ENCODE assay signal across 8 mouse cellular contexts in the genomic region with DNA sequence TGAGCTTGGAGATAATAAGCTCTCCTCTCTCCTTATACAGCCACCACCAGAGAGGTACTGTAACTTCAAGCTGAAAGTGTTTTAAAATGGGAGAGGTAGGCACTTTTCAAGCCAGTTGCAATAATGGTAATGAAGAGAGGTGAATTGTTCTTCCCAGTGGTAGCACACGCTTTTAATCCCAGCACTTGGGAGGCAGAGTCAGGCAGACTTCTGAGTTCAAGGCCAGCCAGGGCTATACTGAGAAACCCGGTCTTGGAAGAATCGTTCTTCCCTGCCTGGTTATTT. TPM values are rescaled to one million over a fixed set of nuclear protein-coding genes. Genes with fewer than 3 reads are reported as not detected.
DNase-seq lines count a peak whose midpoint lies in the region; ATAC-seq and TF ChIP-seq lines count a peak whose summit lies in the region.

No protein-coding gene starts in this region.

- TF ChIP-seq RAD21 in CH12.LX (IDR thresholded peaks at IDR 0.05; ENCODE audit: low read depth, low read length): no peak

- peaks cover 11% of the 10 kb centered on the region for H3K79me2 ChIP-seq in CH12.LX (replicated peaks; ENCODE audit: control insufficient read depth, extremely low read depth, insufficient read depth, poor library complexity, severe bottlenecking)

- peak overlapping the region in 2 of 3 experiments; percentile 46 to 94 for H3K4me3 ChIP-seq in CH12.LX (replicated peaks in 1 of 3; ENCODE audit: low read depth in 2 of 3, low read length in 2 of 3, poor library complexity in 1 of 3)
- H3K4me3 ChIP-seq in forebrain, embryonic 13.5 days: peak overlapping the region; percentile 98
- H3K4me3 ChIP-seq in liver, embryonic 14.5 days (ENCODE audit: insufficient read depth in 1 of 2, low read depth in 2 of 2, low read length in 2 of 2): peak overlapping the region in 1 of 2 experiments; percentile 95; a peak in 2 of 4 replicates

- H3K27ac ChIP-seq in CH12.LX (ENCODE audit: insufficient read depth, low read depth): no peak overlapping the region
- H3K27ac ChIP-seq in forebrain, embryonic 13.5 days: peak overlapping the region; percentile 98; the same call in 1 of the 2 replicates
- no peak overlapping the region; the same call in 1 of the 2 replicates for H3K27ac ChIP-seq in liver, embryonic 14.5 days

- TF ChIP-seq CTCF in CH12.LX (conservative IDR thresholded peaks at IDR 0.05 in 1 of 2, IDR thresholded peaks at IDR 0.05 in 1 of 2; ENCODE audit: low read depth in 2 of 2, low read length in 2 of 2): no peak
- no peak for TF ChIP-seq CTCF in liver, embryonic 14.5 days (IDR thresholded peaks at IDR 0.05; ENCODE audit: low read depth)

- H3K36me3 ChIP-seq in CH12.LX (replicated peaks in 1 of 2; ENCODE audit: control insufficient read depth in 1 of 2, insufficient read depth in 1 of 2, low read length in 1 of 2): peaks cover 0 to 11% of the 10 kb centered on the region in 2 experiments
- H3K36me3 ChIP-seq in forebrain, embryonic 13.5 days (ENCODE audit: poor library complexity, severe bottlenecking): peaks cover 11% of the 10 kb centered on the region
- no peaks in the 10 kb centered on the region for H3K36me3 ChIP-seq in liver, embryonic 14.5 days (replicated peaks; ENCODE audit: control insufficient read depth, insufficient read depth, low read depth)

- dilution Hi-C loops in CH12.LX (cut with MboI; ENCODE audit: extremely low pct_ligation_motif_present, extremely low pct_unique_long_range_greater_than_20kb, low sequenced_read_pairs): no loop called here

- ATAC-seq in frontal cortex, adult (ENCODE audit: low TSS enrichment): peak; percentile 8; the same call in 1 of the 2 replicates
- ATAC-seq in forebrain, embryonic 13.5 days: 0 out of 2 replicates have a peak, but pooled peaks have one; percentile 0
- no peak for ATAC-seq in liver, embryonic 14.5 days (ENCODE audit: insufficient read depth)
- ATAC-seq in megakaryocyte progenitor cell, adult 5-6 weeks (replicated peaks; ENCODE audit: poor library complexity): no peak

- in situ Hi-C loops in CH12.LX (cut with MboI; ENCODE audit: low pct_ligation_motif_present, low pct_unique_long_range_greater_than_20kb, low sequenced_read_pairs): no loop called here

- H3K27me3 ChIP-seq in CH12.LX (replicated peaks): no peaks in the 10 kb centered on the region
- no peaks in the 10 kb centered on the region for H3K27me3 ChIP-seq in forebrain, embryonic 13.5 days
- no peaks in the 10 kb centered on the region for H3K27me3 ChIP-seq in liver, embryonic 14.5 days (ENCODE audit: control insufficient read depth, insufficient read depth, low read length)

- no peak for TF ChIP-seq EP300 in CH12.LX (IDR thresholded peaks at IDR 0.05; ENCODE audit: low read length)
- no peak for TF ChIP-seq EP300 in liver, embryonic 14.5 days (IDR thresholded peaks at IDR 0.05; ENCODE audit: low read depth)

- H3K4me2 ChIP-seq in CH12.LX (ENCODE audit: insufficient read depth, low read depth, poor library complexity, severe bottlenecking): peak overlapping the region; percentile 56
- peak overlapping the region; percentile 86 for H3K4me2 ChIP-seq in forebrain, embryonic 13.5 days
- H3K4me2 ChIP-seq in liver, embryonic 14.5 days (ENCODE audit: low read depth): peak overlapping the region; percentile 91

- no peak for TF ChIP-seq POLR2A in CH12.LX (IDR thresholded peaks at IDR 0.05; ENCODE audit: low read depth, low read length)

- WGBS in forebrain, embryonic 13.5 days: 78% methylated on average over 3 of the region's 3 CpGs
- 67% methylated on average over 3 of the region's 3 CpGs for WGBS in liver, embryonic 14.5 days (ENCODE audit: insufficient replicate concordance)

- H3K9ac ChIP-seq in CH12.LX (ENCODE audit: insufficient read depth, low read depth): peak overlapping the region; percentile 98
- peak overlapping the region; percentile 100 for H3K9ac ChIP-seq in forebrain, embryonic 13.5 days
- peak overlapping the region; percentile 97 for H3K9ac ChIP-seq in liver, embryonic 14.5 days (replicated peaks)

- no peak for DNase-seq in frontal cortex, postnatal 10 days (ENCODE audit: low spot score in 2 of 2)
- no peak for DNase-seq in CH12.LX (ENCODE audit: extremely low read depth)
- no peak for DNase-seq in liver, embryonic 14.5 days (ENCODE audit: low read depth in 3 of 3, low spot score in 3 of 3)
- no peak for DNase-seq in embryo, embryonic 11 days
- no peak for DNase-seq in adrenal gland, postnatal 4 days (ENCODE audit: low spot score in 2 of 2)

- H3K4me1 ChIP-seq in CH12.LX (ENCODE audit: control insufficient read depth in 1 of 2, insufficient read depth in 2 of 2): peaks cover 0 to 17% of the 10 kb centered on the region in 2 experiments; a peak in 2 of 4 replicates
- peaks cover 21% of the 10 kb centered on the region for H3K4me1 ChIP-seq in forebrain, embryonic 13.5 days
- H3K4me1 ChIP-seq in liver, embryonic 14.5 days (replicated peaks; ENCODE audit: control insufficient read depth in 2 of 2, insufficient read depth in 2 of 2, low read length in 1 of 2): peaks cover 3 to 10% of the 10 kb centered on the region in 2 experiments; a peak in 2 of 4 replicates

- no peaks in the 10 kb centered on the region for H3K9me3 ChIP-seq in CH12.LX (replicated peaks; ENCODE audit: low read length)
- 0 out of 2 replicates have a peak, but pooled peaks cover 3% of the 10 kb centered on the region for H3K9me3 ChIP-seq in forebrain, embryonic 13.5 days (replicated peaks)
- H3K9me3 ChIP-seq in liver, embryonic 14.5 days (ENCODE audit: control insufficient read depth, low read length): no peaks in the 10 kb centered on the region

TF ChIP-seq in CH12.LX, 34 proteins besides CTCF, POLR2A, EP300 and RAD21:
- TF ChIP-seq USF1 (IDR thresholded peaks at IDR 0.05; ENCODE audit: low read depth, low read length): no peak
- no peak for TF ChIP-seq E2F4 (IDR thresholded peaks at IDR 0.05; ENCODE audit: insufficient replicate concordance, low read depth, low read length)
- TF ChIP-seq KAT2A (IDR thresholded peaks at IDR 0.05; ENCODE audit: insufficient replicate concordance, low read length): no peak
- no peak for TF ChIP-seq CHD1 (IDR thresholded peaks at IDR 0.05; ENCODE audit: low read depth, low read length)
- TF ChIP-seq TBP (conservative IDR thresholded peaks at IDR 0.05; ENCODE audit: low read depth, low read length): peak; percentile 83
- TF ChIP-seq HCFC1 (IDR thresholded peaks at IDR 0.05; ENCODE audit: low read depth, low read length): no peak
- TF ChIP-seq ZMIZ1 (IDR thresholded peaks at IDR 0.05; ENCODE audit: low read depth, low read length): no peak
- TF ChIP-seq CHD2 (IDR thresholded peaks at IDR 0.05; ENCODE audit: low read length): no peak
TF ChIP-seq in CH12.LX: peak in this region for 1.

RNA-seq across cellular contexts. Expression of a gene that starts 0.7 kb away (rescaled TPM):
- 93.6 and 111 TPM in 2 replicates for total RNA-seq in CH12.LX (2012; rRNA removed)
- 95.9 and 104 TPM in 2 replicates for total RNA-seq in CH12.LX (2014; rRNA removed)
- polyA plus RNA-seq in CH12.LX (2012; ENCODE audit: insufficient read length, low read depth): 90.7 and 105 TPM in 2 replicates
- 62.6 and 74.6 TPM in 2 replicates for polyA plus RNA-seq in forebrain, embryonic 13.5 days (2015; fragmentation: Nextera tagmentation; extraction: Ambion mirVana)
- 8.9 and 10.5 TPM in 2 replicates for polyA plus RNA-seq in liver, embryonic 14.5 days (2012; rRNA removed)
- polyA plus RNA-seq in liver, embryonic 14.5 days (2014; fragmentation: Nextera tagmentation; extraction: Ambion mirVana): 13.6 and 13.9 TPM in 2 replicates
- 119 and 129 TPM in 2 replicates for total RNA-seq in megakaryocyte progenitor cell, adult 5-6 weeks (2015)
- 108 and 129 TPM in 2 replicates for total RNA-seq in megakaryocyte progenitor cell, adult 5-6 weeks (2017)
- 100 to 1,000 TPM; 142 to 151 TPM for total RNA-seq in adrenal gland, postnatal 4 days (2021)

RNA-seq across cellular contexts. Expression of a gene that starts 57.5 kb away (rescaled TPM):
- total RNA-seq in CH12.LX (2012; rRNA removed) (not detected in 2 replicates), CH12.LX (2014; rRNA removed) (not detected in 2 replicates)
- not detected in 2 replicates for polyA plus RNA-seq in CH12.LX (2012; ENCODE audit: insufficient read length, low read depth)
- polyA plus RNA-seq in forebrain, embryonic 13.5 days (2015; fragmentation: Nextera tagmentation; extraction: Ambion mirVana): not detected in 2 replicates
- not detected in 2 replicates for polyA plus RNA-seq in liver, embryonic 14.5 days (2012; rRNA removed)
- polyA plus RNA-seq in liver, embryonic 14.5 days (2014; fragmentation: Nextera tagmentation; extraction: Ambion mirVana): not detected in 2 replicates
- total RNA-seq in megakaryocyte progenitor cell, adult 5-6 weeks (2015): not detected in 2 replicates
- not detected in 2 replicates for total RNA-seq in megakaryocyte progenitor cell, adult 5-6 weeks (2017)
- not detected for total RNA-seq in adrenal gland, postnatal 4 days (2021)

Comparison
In these comparisons a context has a peak if more than half of its experiments do, and no peak if none do; other contexts are left out.
1. ATAC-seq: peak in frontal cortex, adult (single experiment) and forebrain, embryonic 13.5 days (single experiment); none in liver, embryonic 14.5 days (single experiment) and megakaryocyte progenitor cell, adult 5-6 weeks (single experiment).
2. Peak in every context shown above with its lines, with median percentiles within 50 percentile points of each other: H3K4me2 ChIP-seq and H3K9ac ChIP-seq.